In the genomic region with DNA sequence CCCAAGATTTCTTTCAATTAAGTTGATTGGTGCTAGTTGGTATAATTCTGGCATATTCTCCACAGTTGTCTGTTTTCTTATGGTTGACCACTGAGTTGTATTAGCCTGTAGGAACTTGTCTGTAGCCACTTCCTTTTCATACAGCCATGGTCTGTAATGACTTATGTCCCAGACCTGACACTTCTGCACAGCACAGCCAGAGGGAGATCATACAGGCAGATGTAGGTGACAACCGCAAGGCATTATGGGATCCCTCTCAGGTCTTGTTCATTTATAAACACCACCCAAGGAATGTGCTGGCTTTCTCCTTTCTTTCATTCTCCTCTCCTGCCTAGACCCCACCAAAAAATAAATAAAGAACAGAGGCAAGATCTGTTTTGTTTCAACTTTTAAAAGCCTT, we compare ENCODE assay signal across 11 mouse cellular contexts.
"Had no signal": no experiment of that assay in that cellular context is flagged by ENCODE, and none has a peak within 500 bp of the region (broad histone marks: within the 10 kb centered on the region; RNA-seq: fewer than 3 reads in every experiment).

No protein-coding gene starts in this region.

- H3K9ac ChIP-seq: kidney, embryonic 15.5 days; liver, embryonic 15.5 days; neural tube, embryonic 13.5 days had no signal

- H3K4me3 ChIP-seq: kidney, embryonic 15.5 days; liver, embryonic 15.5 days; midbrain, embryonic 10.5 days; neural tube, embryonic 13.5 days had no signal

- H3K36me3 ChIP-seq: kidney, embryonic 15.5 days; liver, embryonic 15.5 days; midbrain, embryonic 10.5 days; neural tube, embryonic 13.5 days had no signal

- H3K4me2 ChIP-seq: kidney, embryonic 15.5 days; liver, embryonic 11.5 days; liver, embryonic 15.5 days; neural tube, embryonic 13.5 days had no signal

- H3K4me1 ChIP-seq: liver, embryonic 15.5 days; neural tube, embryonic 13.5 days had no signal

- H3K27ac ChIP-seq: kidney, embryonic 15.5 days; liver, embryonic 15.5 days; midbrain, embryonic 10.5 days; neural tube, embryonic 13.5 days had no signal

- H3K9me3 ChIP-seq: kidney, embryonic 15.5 days; liver, embryonic 15.5 days; midbrain, embryonic 10.5 days; neural tube, embryonic 13.5 days had no signal

- H3K27me3 ChIP-seq: kidney, embryonic 15.5 days; liver, embryonic 15.5 days; neural tube, embryonic 13.5 days had no signal

- DNase-seq: layer of hippocampus, adult 9-11 months; lung, adult 2 months; midbrain, embryonic 14.5 days; spleen, adult 18-20 months; thymus, adult 2 months; thymus, postnatal 36 days had no signal
